Mouse (Mus musculus): ENCODE results near the gene Tspan14. TPM values are rescaled to one million over a fixed set of nuclear protein-coding genes. Genes with fewer than 3 reads are reported as not detected.

The Tspan14 gene
- polyA plus RNA-seq, 1 experiment from 2014 or later: 93.4 TPM

- Histone ChIP-seq H3K36me3 (ENCODE audit: insufficient read depth, low read length) (no peaks in the 10 kb centered on the region), H3K27ac (no peak overlapping the region), H3K9me3 (replicated peaks; ENCODE audit: low read length) (no peaks in the 10 kb centered on the region), H3K4me2 (ENCODE audit: low read length) (no peak overlapping the region), H3K4me3 (replicated peaks; ENCODE audit: low read depth, low read length) (no peak overlapping the region), H3K9ac (ENCODE audit: low read depth, low read length) (no peak overlapping the region), H3K4me1 (replicated peaks; ENCODE audit: insufficient read depth, low read length) (no peaks in the 10 kb centered on the region), H3K27me3 (ENCODE audit: insufficient read depth, low read length) (no peaks in the 10 kb centered on the region)
- ATAC-seq (replicated peaks; ENCODE audit: low FRiP score, low read depth) (no peak), DNase-seq (ENCODE audit: low spot score) (peak; percentile 41)
- TF ChIP-seq CTCF (IDR thresholded peaks at IDR 0.05; ENCODE audit: low read depth): no peak
- WGBS: 23% methylated on average over 4 of the region's 4 CpGs
Observed at GRCm38 (mm10) chr14:40885225-40885624, 81.4 kb downstream of the Tspan14 start.

GRCm38 (mm10) chr14:40874565-40874964 lies 92.0 kb downstream of the Tspan14 start:
- TF ChIP-seq CTCF (IDR thresholded peaks at IDR 0.05; ENCODE audit: low read depth): no peak
- DNase-seq (ENCODE audit: low spot score) (no peak), ATAC-seq (replicated peaks; ENCODE audit: low FRiP score, low read depth) (no peak)
- Histone ChIP-seq H3K27ac (no peak overlapping the region), H3K9me3 (replicated peaks; ENCODE audit: low read length) (no peaks in the 10 kb centered on the region), H3K36me3 (ENCODE audit: insufficient read depth, low read length) (no peaks in the 10 kb centered on the region), H3K4me2 (ENCODE audit: low read length) (no peak overlapping the region), H3K9ac (ENCODE audit: low read depth, low read length) (no peak overlapping the region), H3K4me3 (replicated peaks; ENCODE audit: low read depth, low read length) (no peak overlapping the region), H3K27me3 (ENCODE audit: insufficient read depth, low read length) (no peaks in the 10 kb centered on the region), H3K4me1 (replicated peaks; ENCODE audit: insufficient read depth, low read length) (no peaks in the 10 kb centered on the region)

GRCm38 (mm10) chr14:40873961-40874360 lies 92.6 kb downstream of the Tspan14 start:
- Histone ChIP-seq H3K4me2 (ENCODE audit: low read length) (no peak overlapping the region), H3K27me3 (ENCODE audit: insufficient read depth, low read length) (no peaks in the 10 kb centered on the region), H3K36me3 (ENCODE audit: insufficient read depth, low read length) (no peaks in the 10 kb centered on the region), H3K4me1 (replicated peaks; ENCODE audit: insufficient read depth, low read length) (no peaks in the 10 kb centered on the region), H3K4me3 (replicated peaks; ENCODE audit: low read depth, low read length) (no peak overlapping the region), H3K9ac (ENCODE audit: low read depth, low read length) (no peak overlapping the region), H3K27ac (no peak overlapping the region), H3K9me3 (replicated peaks; ENCODE audit: low read length) (no peaks in the 10 kb centered on the region)
- WGBS: 91% methylated on average over 5 of the region's 5 CpGs
- no peak for DNase-seq (ENCODE audit: low spot score)
- no peak for ATAC-seq (replicated peaks; ENCODE audit: low FRiP score, low read depth)
- TF ChIP-seq CTCF (IDR thresholded peaks at IDR 0.05; ENCODE audit: low read depth): no peak

- Histone ChIP-seq H3K4me1 (replicated peaks; ENCODE audit: insufficient read depth, low read length) (no peaks in the 10 kb centered on the region), H3K27ac (no peak overlapping the region), H3K4me3 (replicated peaks; ENCODE audit: low read depth, low read length) (no peak overlapping the region), H3K36me3 (ENCODE audit: insufficient read depth, low read length) (no peaks in the 10 kb centered on the region), H3K9me3 (replicated peaks; ENCODE audit: low read length) (no peaks in the 10 kb centered on the region), H3K9ac (ENCODE audit: low read depth, low read length) (no peak overlapping the region), H3K4me2 (ENCODE audit: low read length) (no peak overlapping the region), H3K27me3 (ENCODE audit: insufficient read depth, low read length) (no peaks in the 10 kb centered on the region)
- no peak for TF ChIP-seq CTCF (IDR thresholded peaks at IDR 0.05; ENCODE audit: low read depth)
- WGBS: 40% methylated on average over 3 of the region's 3 CpGs
- ATAC-seq (replicated peaks; ENCODE audit: low FRiP score, low read depth): no peak
- peak; percentile 56 for DNase-seq (ENCODE audit: low spot score)
Observed at GRCm38 (mm10) chr14:40870598-40870997, 96.0 kb downstream of the Tspan14 start.

- H3K36me3 ChIP-seq (ENCODE audit: insufficient read depth, low read length): no peaks in the 10 kb centered on the region
- no peak overlapping the region for H3K4me3 ChIP-seq (replicated peaks; ENCODE audit: low read depth, low read length)
- H3K27me3 ChIP-seq (ENCODE audit: insufficient read depth, low read length): no peaks in the 10 kb centered on the region
- H3K27ac ChIP-seq: no peak overlapping the region
- no peaks in the 10 kb centered on the region for H3K4me1 ChIP-seq (replicated peaks; ENCODE audit: insufficient read depth, low read length)
- no peak overlapping the region for H3K4me2 ChIP-seq (ENCODE audit: low read length)
- DNase-seq (ENCODE audit: low spot score) (peak; percentile 10), ATAC-seq (replicated peaks; ENCODE audit: low FRiP score, low read depth) (no peak; the same call in 1 of the 2 replicates)
- no peak for TF ChIP-seq CTCF (IDR thresholded peaks at IDR 0.05; ENCODE audit: low read depth)
- no peaks in the 10 kb centered on the region for H3K9me3 ChIP-seq (replicated peaks; ENCODE audit: low read length)
- 53% methylated on average over 6 of the region's 6 CpGs for WGBS
- no peak overlapping the region for H3K9ac ChIP-seq (ENCODE audit: low read depth, low read length)
Observed at GRCm38 (mm10) chr14:40864811-40865514, 101.6 kb downstream of the Tspan14 start.

GRCm38 (mm10) chr14:40863659-40864058 lies 102.9 kb downstream of the Tspan14 start:
- no peaks in the 10 kb centered on the region for H3K9me3 ChIP-seq (replicated peaks; ENCODE audit: low read length)
- DNase-seq (ENCODE audit: low spot score) (no peak), ATAC-seq (replicated peaks; ENCODE audit: low FRiP score, low read depth) (no peak)
- no peak overlapping the region for H3K9ac ChIP-seq (ENCODE audit: low read depth, low read length)
- no peak overlapping the region for H3K4me2 ChIP-seq (ENCODE audit: low read length)
- H3K4me1 ChIP-seq (replicated peaks; ENCODE audit: insufficient read depth, low read length): no peaks in the 10 kb centered on the region
- 86% methylated on average over 3 of the region's 3 CpGs for WGBS
- H3K36me3 ChIP-seq (ENCODE audit: insufficient read depth, low read length): no peaks in the 10 kb centered on the region
- H3K4me3 ChIP-seq (replicated peaks; ENCODE audit: low read depth, low read length): no peak overlapping the region
- no peaks in the 10 kb centered on the region for H3K27me3 ChIP-seq (ENCODE audit: insufficient read depth, low read length)
- TF ChIP-seq CTCF (IDR thresholded peaks at IDR 0.05; ENCODE audit: low read depth): no peak
- no peak overlapping the region for H3K27ac ChIP-seq

GRCm38 (mm10) chr14:40863022-40863421 lies 103.6 kb downstream of the Tspan14 start:
- DNase-seq (ENCODE audit: low spot score) (no peak), ATAC-seq (replicated peaks; ENCODE audit: low FRiP score, low read depth) (no peak)
- Histone ChIP-seq H3K9me3 (replicated peaks; ENCODE audit: low read length) (no peaks in the 10 kb centered on the region), H3K4me1 (replicated peaks; ENCODE audit: insufficient read depth, low read length) (no peaks in the 10 kb centered on the region), H3K27me3 (ENCODE audit: insufficient read depth, low read length) (no peaks in the 10 kb centered on the region), H3K4me3 (replicated peaks; ENCODE audit: low read depth, low read length) (no peak overlapping the region), H3K9ac (ENCODE audit: low read depth, low read length) (no peak overlapping the region), H3K4me2 (ENCODE audit: low read length) (no peak overlapping the region), H3K36me3 (ENCODE audit: insufficient read depth, low read length) (no peaks in the 10 kb centered on the region), H3K27ac (no peak overlapping the region)
- TF ChIP-seq CTCF (IDR thresholded peaks at IDR 0.05; ENCODE audit: low read depth): peak; percentile 46

Other genes starting within 250 kb of the Tspan14 start
- gene Sh2d4b, start 73.5 kb downstream of the Tspan14 start, polyA plus RNA-seq (2015; fragmentation: Nextera tagmentation; extraction: Ambion mirVana): 0.72 and 1.0 TPM in 2 replicates
- gene Fam213a, start 47.0 kb upstream of the Tspan14 start, polyA plus RNA-seq (2015; fragmentation: Nextera tagmentation; extraction: Ambion mirVana): 80.5 and 94.7 TPM in 2 replicates
- 0.23 TPM in 1 of 2 replicates, not detected in the other for gene Dydc2, start 102.4 kb upstream of the Tspan14 start, polyA plus RNA-seq (2015; fragmentation: Nextera tagmentation; extraction: Ambion mirVana)
- not detected in 2 replicates for gene Dydc1, start 106.1 kb upstream of the Tspan14 start, polyA plus RNA-seq (2015; fragmentation: Nextera tagmentation; extraction: Ambion mirVana)
- gene Mat1a, start 138.2 kb upstream of the Tspan14 start, polyA plus RNA-seq (2015; fragmentation: Nextera tagmentation; extraction: Ambion mirVana): 0.17 and 0.20 TPM in 2 replicates
- gene Sftpa1, start 165.0 kb upstream of the Tspan14 start, polyA plus RNA-seq (2015; fragmentation: Nextera tagmentation; extraction: Ambion mirVana): 0.13 TPM in 1 of 2 replicates, not detected in the other
- gene Mbl1, start 184.7 kb upstream of the Tspan14 start, polyA plus RNA-seq (2015; fragmentation: Nextera tagmentation; extraction: Ambion mirVana): not detected in 2 replicates
- gene Sftpd, start 218.3 kb upstream of the Tspan14 start, polyA plus RNA-seq (2015; fragmentation: Nextera tagmentation; extraction: Ambion mirVana): 1.4 and 1.6 TPM in 2 replicates